Mouse (Mus musculus) brain, embryonic 14.5 days (tissue): Measurements from ENCODE around the gene Zfp978.
"Not testable (repeated sequence)": the region's sequence is repeated elsewhere in the genome, so short reads cannot be mapped to it uniquely, and the experiment has no call there.

ENCODE experiments used
- CTCF ChIP-seq: fragments of 200-500 bp; IDR thresholded peaks from 2 replicates; pipeline ENCODE4 v1.5.1; 2012; ENCODE audit warnings: inconsistent platforms, mild to moderate bottlenecking, moderate library complexity, borderline replicate concordance; ENCODE audit not compliant: insufficient read depth, insufficient read length; ENCODE audit errors: extremely low read depth
- POLR2A ChIP-seq: fragments of 200-500 bp; IDR thresholded peaks from 2 replicates; pipeline ENCODE4 v1.6.1; 2012; ENCODE audit warnings: mild to moderate bottlenecking, inconsistent platforms, borderline replicate concordance; ENCODE audit not compliant: poor library complexity, insufficient read depth, insufficient read length, severe bottlenecking; ENCODE audit errors: extremely low read depth

GRCm38 (mm10) chr4:147397934-147398682, 37.0 kb downstream of the Zfp978 start:
- TF ChIP-seq POLR2A, CTCF: not testable (repeated sequence)
